Mouse (Mus musculus) spleen, adult 2 months (tissue): Measurements from ENCODE around the gene Agrp. TPM values are rescaled to one million over a fixed set of nuclear protein-coding genes. Genes with fewer than 3 reads are reported as not detected.
"Not testable (repeated sequence)": the region's sequence is repeated elsewhere in the genome, so short reads cannot be mapped to it uniquely, and the experiment has no call there.

Experiments used
- DNase-seq, 2 experiments: peaks; one replicate each; pipeline versions ENCODE4 v3.0.0 to v3.0.0-alpha.2; 2012 to 2021; ENCODE audit warnings: low spot score in 2 of 2, low read depth in 1 of 2
- H3K27ac ChIP-seq: fragments of 200-500 bp; 2 replicates; pipeline ENCODE4 v1.5.1; 2012; ENCODE audit warnings: low read length, inconsistent platforms; ENCODE audit not compliant: insufficient read depth
- H3K27me3 ChIP-seq: fragments of 200-500 bp; 2 replicates; pipeline ENCODE4 v1.6.1; 2012; ENCODE audit warnings: mild to moderate bottlenecking, moderate library complexity, low read length, inconsistent platforms; ENCODE audit not compliant: control insufficient read depth, insufficient read depth
- H3K36me3 ChIP-seq: fragments of 200-500 bp; 2 replicates; pipeline ENCODE4 v1.6.1; 2012; ENCODE audit warnings: mild to moderate bottlenecking, low read length, inconsistent platforms; ENCODE audit not compliant: control insufficient read depth, insufficient read depth
- H3K4me1 ChIP-seq: fragments of 200-500 bp; 2 replicates; pipeline ENCODE4 v1.6.1; 2011; ENCODE audit warnings: inconsistent platforms; ENCODE audit not compliant: control insufficient read depth, insufficient read depth, insufficient read length
- H3K4me3 ChIP-seq: fragments of 200-500 bp; 2 replicates; pipeline ENCODE4 v1.5.1; 2011; ENCODE audit warnings: mild to moderate bottlenecking, inconsistent platforms; ENCODE audit not compliant: insufficient read depth, insufficient read length; ENCODE audit errors: extremely low read depth
- CTCF ChIP-seq: fragments of 200-500 bp; IDR thresholded peaks from 2 replicates; pipeline ENCODE4 v1.5.1; 2011; ENCODE audit warnings: mild to moderate bottlenecking, inconsistent platforms; ENCODE audit not compliant: insufficient read depth, insufficient read length, insufficient replicate concordance; ENCODE audit errors: extremely low read depth
- POLR2A ChIP-seq: fragments of 200-500 bp; IDR thresholded peaks from 2 replicates; pipeline ENCODE4 v1.6.1; 2011; ENCODE audit warnings: low read depth, low read length, inconsistent platforms
- WGBS: fragments of 180-500 bp; shearing (Covaris S2); methylation state at CpG from one replicate; pipeline ENCODE4 v1.1.7; 2018; 5-methylcytosine and 5-hydroxymethylcytosine counted together
- polyA plus RNA-seq: library from polyadenylated mRNA; depleted of rRNA; stranded (reverse); fragments of >200 nt; gene quantifications from 2 replicates; pipeline ENCODE4 v1.2.3, GENCODE M21; 2012

The Agrp gene
- polyA plus RNA-seq, 1 experiment = 0.14 TPM

GRCm38 (mm10) chr8:105609771-105610170 lies 27.4 kb downstream of the Agrp start:
- DNase-seq = no peak
- H3K36me3 ChIP-seq = peaks cover under 1% of the 10 kb centered on the region; the same call in 1 of the 2 replicates
- TF ChIP-seq POLR2A (no peak), CTCF (no peak)
- H3K4me1 ChIP-seq = peaks cover 29% of the 10 kb centered on the region
- 36% methylated on average over 4 of the region's 4 CpGs for WGBS
- H3K27me3 ChIP-seq = no peaks in the 10 kb centered on the region
- H3K27ac ChIP-seq = no peak overlapping the region
- H3K4me3 ChIP-seq = no peak overlapping the region

- no peaks in the 10 kb centered on the region for H3K36me3 ChIP-seq
- TF ChIP-seq POLR2A (no peak), CTCF (no peak)
- 17% methylated on average over 2 of the region's 2 CpGs for WGBS
- H3K4me1 ChIP-seq = peaks cover 32% of the 10 kb centered on the region
- no peak for DNase-seq
- H3K27me3 ChIP-seq = no peaks in the 10 kb centered on the region
- H3K4me3 ChIP-seq = no peak overlapping the region
- H3K27ac ChIP-seq = peak overlapping the region; percentile 14; the same call in 1 of the 2 replicates
Observed at GRCm38 (mm10) chr8:105609355-105609754, 27.8 kb downstream of the Agrp start.

GRCm38 (mm10) chr8:105607684-105608083 lies 29.5 kb downstream of the Agrp start:
- DNase-seq = peak in 1 of 2 experiments; percentile 56

DNA sequence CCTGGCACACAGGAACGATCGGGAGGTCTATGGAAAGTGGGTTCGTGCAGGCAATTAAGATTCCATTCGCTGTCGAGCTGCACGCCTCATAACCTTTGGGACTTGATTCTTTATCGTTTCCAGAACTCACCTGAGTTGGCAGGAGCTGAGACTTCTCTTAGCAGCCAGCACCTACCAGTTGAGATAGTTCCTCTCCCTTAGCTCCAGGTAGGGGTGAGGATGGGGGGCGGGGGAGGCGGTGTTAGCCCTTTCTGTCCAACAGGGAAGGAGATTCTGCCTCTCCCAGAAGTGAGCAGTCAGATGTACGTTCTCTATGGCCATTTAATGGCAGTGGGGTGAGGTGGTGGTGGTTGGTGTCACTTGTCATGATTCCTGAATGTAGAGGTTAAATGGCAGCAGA lies 30.1 kb downstream of the Agrp start:
- no peaks in the 10 kb centered on the region for H3K36me3 ChIP-seq
- H3K4me1 ChIP-seq = peaks cover 26% of the 10 kb centered on the region
- DNase-seq = no peak
- WGBS = 9% methylated on average over 10 of the region's 10 CpGs
- H3K4me3 ChIP-seq = peak overlapping the region; percentile 76; the same call in 1 of the 2 replicates
- no peaks in the 10 kb centered on the region for H3K27me3 ChIP-seq
- TF ChIP-seq POLR2A (no peak), CTCF (no peak)
- peak overlapping the region; percentile 82 for H3K27ac ChIP-seq

More at GRCm38 (mm10) chr8:105607684-105608083, 29.5 kb downstream of the Agrp start:
- TF ChIP-seq POLR2A (no peak), CTCF (peak; percentile 32; the same call in 1 of the 2 replicates)
- no peak overlapping the region for H3K4me3 ChIP-seq
- 6% methylated on average over 4 of the region's 4 CpGs for WGBS
- H3K36me3 ChIP-seq = no peaks in the 10 kb centered on the region
- peaks cover 26% of the 10 kb centered on the region for H3K4me1 ChIP-seq
- H3K27ac ChIP-seq = no peak overlapping the region
- H3K27me3 ChIP-seq = no peaks in the 10 kb centered on the region

DNA sequence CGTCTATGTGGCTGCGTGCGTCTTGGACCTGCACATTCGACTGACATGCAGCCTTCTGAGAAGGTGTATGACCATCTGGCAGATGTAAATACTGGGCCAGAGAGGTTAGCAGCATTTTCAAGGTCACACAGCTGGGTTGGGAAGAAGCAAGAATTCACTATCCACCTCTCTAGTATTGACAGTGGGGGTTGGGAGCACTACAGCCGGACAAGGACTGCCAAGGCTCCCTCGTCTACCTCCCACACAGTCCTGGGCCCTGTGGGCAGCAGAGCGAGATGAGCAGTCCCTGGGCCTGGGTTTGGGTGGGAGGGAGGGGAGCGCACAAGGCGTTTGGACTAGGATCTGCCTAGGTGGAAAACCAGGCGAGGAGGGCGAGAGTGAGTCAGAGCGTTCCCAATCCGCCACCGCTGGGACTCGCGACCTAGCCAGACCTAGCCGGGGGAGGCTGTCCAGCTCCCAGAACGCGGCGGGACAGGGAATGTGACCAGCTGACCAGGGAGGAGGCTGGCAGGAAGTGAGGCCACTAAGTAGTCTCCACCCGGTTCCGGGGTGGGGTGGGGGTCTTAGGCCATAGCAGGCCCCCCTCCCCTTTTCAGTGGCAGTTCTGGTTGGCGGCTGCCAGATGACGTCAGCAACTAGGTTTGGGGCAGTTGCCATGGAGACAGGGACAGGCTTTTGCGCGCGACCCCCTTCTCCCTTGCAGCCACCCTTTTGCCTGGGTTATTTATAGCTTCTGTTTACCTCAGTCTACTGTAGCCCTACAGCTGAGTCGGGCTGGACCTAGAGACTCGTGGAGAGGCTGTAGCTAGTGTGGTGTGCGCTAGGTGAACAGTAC lies 30.8 kb downstream of the Agrp start:
- H3K4me3 ChIP-seq = peak overlapping the region; percentile 76
- 2% methylated on average over 30 of the region's 30 CpGs for WGBS
- no peak for TF ChIP-seq CTCF
- 0 out of 2 replicates have a peak, but pooled peaks have one; percentile 6 for TF ChIP-seq POLR2A
- no peaks in the 10 kb centered on the region for H3K27me3 ChIP-seq
- H3K36me3 ChIP-seq = no peaks in the 10 kb centered on the region
- peak overlapping the region; percentile 82 for H3K27ac ChIP-seq
- peak; percentile 33 to 38 for DNase-seq
- peaks cover 26% of the 10 kb centered on the region for H3K4me1 ChIP-seq

DNA sequence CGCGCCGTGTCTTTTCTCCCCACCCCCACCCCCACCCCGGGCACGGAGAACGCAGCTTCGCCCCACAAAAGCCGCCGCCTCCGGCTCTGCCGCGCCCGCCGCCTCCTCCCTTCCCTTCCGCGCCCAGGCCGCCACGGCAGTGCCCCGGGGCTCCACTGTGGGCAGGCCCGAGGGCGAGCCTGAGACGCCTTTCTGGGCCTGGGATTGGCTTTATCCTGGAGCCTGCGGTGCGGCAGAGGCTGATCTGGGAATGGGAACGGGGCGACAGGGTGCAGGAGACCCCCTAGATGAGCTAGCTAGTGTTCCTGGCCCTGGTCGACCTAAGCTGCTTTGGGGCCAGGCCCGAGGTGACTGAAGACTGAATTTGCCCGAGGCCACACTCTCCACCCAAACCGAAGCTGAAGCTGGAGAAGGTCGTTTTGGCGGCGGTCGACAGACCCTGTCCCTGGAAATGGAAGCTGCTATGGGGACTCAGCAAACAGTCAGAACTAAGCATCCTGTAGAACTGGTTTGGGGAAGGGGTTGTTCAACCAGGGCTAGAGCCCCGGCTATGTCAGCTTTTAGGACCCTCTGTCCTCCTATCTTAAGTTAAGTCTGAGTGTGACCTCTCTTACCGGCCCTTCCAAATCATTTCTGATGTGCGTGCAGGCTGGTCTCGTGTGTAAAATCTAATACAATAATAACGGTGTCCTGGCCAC lies 31.6 kb downstream of the Agrp start:
- Histone ChIP-seq H3K27ac (peak overlapping the region; percentile 82), H3K27me3 (no peaks in the 10 kb centered on the region), H3K36me3 (no peaks in the 10 kb centered on the region), H3K4me3 (peak overlapping the region; percentile 76), H3K4me1 (peaks cover 26% of the 10 kb centered on the region)
- DNase-seq = peak in 1 of 2 experiments; percentile 43
- no peak for TF ChIP-seq CTCF
- TF ChIP-seq POLR2A = no peak
- under 1% methylated on average over 39 of the region's 39 CpGs for WGBS

- peak; percentile 54 to 74 for DNase-seq
- peak within 1 kb of the TSS; percentile 82 for H3K27ac ChIP-seq
- peak within 1 kb of the TSS; percentile 76 for H3K4me3 ChIP-seq
- TF ChIP-seq POLR2A (peak; percentile 48; the same call in 1 of the 2 replicates), CTCF (no peak; the same call in 1 of the 2 replicates)
- no peaks in the 10 kb centered on the region for H3K27me3 ChIP-seq
- H3K4me1 ChIP-seq = peaks cover 26% of the 10 kb centered on the region
- WGBS = 2% methylated on average over 33 of the region's 42 CpGs
- no peaks in the 10 kb centered on the region for H3K36me3 ChIP-seq
Observed at GRCm38 (mm10) chr8:105604804-105605381, 32.3 kb downstream of the Agrp start, which contains the start of gene Ripor1. Gene Ripor1 (plus strand): TSS chr8:105605255.

- H3K27me3 ChIP-seq, H3K36me3 ChIP-seq, H3K27ac ChIP-seq, DNase-seq, H3K4me3 ChIP-seq: not testable (repeated sequence)
- 62% methylated on average over 3 of the region's 3 CpGs for WGBS
- H3K4me1 ChIP-seq = peaks cover 13% of the 10 kb centered on the region
Observed at GRCm38 (mm10) chr8:105602540-105602939, 34.7 kb downstream of the Agrp start.
